Mouse (Mus musculus) lung, adult 2 months (tissue): Measurements from ENCODE around the gene Nav3.

Experiments used
- CTCF ChIP-seq: fragments of 200-500 bp; IDR thresholded peaks from 2 replicates; pipeline ENCODE4 v1.5.1; 2011; ENCODE audit warnings: mild to moderate bottlenecking, low read length, control low read depth; ENCODE audit not compliant: insufficient read depth
- POLR2A ChIP-seq: fragments of 200-500 bp; IDR thresholded peaks from 2 replicates; pipeline ENCODE4 v1.6.1; 2011; ENCODE audit warnings: low read depth, mild to moderate bottlenecking, control low read depth, low read length, borderline replicate concordance; ENCODE audit errors: extremely low read depth

DNA sequence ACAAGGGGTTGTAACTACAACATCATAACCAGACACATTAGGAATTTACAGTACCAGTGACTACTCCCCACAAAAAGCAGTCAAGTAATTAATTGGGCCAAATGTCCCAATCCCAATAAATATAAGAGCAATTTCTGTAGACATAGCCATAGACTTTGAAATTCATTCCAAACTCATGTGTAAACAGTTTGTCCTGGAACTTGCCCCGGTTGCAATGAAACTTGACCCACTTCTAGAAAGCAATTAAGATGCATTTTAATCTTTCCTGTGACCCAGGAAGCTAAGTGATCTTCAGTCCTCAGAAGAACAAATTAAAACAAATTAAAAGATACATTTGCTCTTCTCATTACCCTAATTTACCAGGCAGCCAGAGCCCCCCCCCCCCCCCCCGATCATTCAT lies 590.6 kb downstream of the Nav3 start:
- TF ChIP-seq CTCF (no peak), POLR2A (no peak)
